Mouse (Mus musculus) splenic B cell, adult 2 months (primary cell): ENCODE data around the gene E2f8.

Source experiments
- DNase-seq: peaks from one replicate; pipeline ENCODE4 v3.0.0-alpha.2; 2011; ENCODE audit warnings: low read depth, low spot score
- H3K27me3 ChIP-seq: 2 replicates; pipeline ENCODE4 v1.6.1; 2012; ENCODE audit warnings: mild to moderate bottlenecking, low read length, moderate library complexity, mixed read lengths; ENCODE audit not compliant: control insufficient read depth, poor library complexity, insufficient read depth, severe bottlenecking
- H3K36me3 ChIP-seq: 2 replicates; pipeline ENCODE4 v1.6.1; 2012; ENCODE audit warnings: mild to moderate bottlenecking, low read length, moderate library complexity, mixed read lengths; ENCODE audit not compliant: control insufficient read depth, poor library complexity, insufficient read depth, severe bottlenecking

The E2f8 gene

DNA sequence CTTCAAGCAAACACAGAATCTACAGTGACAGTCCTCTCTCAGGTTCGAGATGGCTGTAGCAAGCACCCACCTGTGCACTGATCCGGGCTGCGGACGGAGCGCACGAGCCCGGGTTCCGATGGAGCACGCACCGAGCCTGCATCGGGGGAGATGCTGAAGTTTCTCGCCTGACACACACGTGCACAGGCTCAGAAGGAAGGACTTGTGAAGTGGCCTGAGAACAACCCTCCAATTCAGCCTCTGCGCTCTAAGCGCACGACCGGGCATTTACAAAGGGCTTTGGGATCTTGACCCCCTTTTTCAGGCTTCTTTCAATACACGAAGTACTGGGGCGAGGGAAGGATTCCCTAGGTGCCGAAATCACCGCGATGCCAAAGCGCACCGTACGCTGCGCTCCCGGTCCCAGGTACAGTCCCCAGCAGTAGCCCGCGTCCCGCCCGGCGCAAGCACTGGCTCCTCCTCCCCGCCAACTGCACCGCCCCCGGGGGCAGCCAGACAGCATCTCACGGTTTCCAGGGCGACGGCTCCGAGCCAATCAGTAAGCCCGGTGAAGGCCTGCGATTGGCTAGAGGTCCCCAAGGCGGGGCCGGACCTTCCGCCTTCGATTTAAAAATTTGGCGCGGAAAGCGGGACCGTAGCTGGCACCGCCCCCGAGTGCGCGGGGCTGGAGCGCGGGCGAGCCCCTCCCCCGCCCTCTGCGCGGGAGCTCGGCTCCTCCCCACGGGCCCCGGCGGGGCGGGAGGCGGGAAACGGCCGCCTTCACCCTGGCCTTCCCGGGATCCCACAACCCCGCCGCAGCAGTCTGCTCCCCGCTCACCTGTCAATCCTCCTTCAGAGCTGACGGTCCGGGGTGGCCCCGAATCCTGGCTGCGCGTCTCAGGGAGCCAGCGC is 560 bp downstream of the E2f8 start:
- no peaks in the 10 kb centered on the region for H3K36me3 ChIP-seq
- no peaks in the 10 kb centered on the region for H3K27me3 ChIP-seq
- DNase-seq: peak; percentile 97

DNA sequence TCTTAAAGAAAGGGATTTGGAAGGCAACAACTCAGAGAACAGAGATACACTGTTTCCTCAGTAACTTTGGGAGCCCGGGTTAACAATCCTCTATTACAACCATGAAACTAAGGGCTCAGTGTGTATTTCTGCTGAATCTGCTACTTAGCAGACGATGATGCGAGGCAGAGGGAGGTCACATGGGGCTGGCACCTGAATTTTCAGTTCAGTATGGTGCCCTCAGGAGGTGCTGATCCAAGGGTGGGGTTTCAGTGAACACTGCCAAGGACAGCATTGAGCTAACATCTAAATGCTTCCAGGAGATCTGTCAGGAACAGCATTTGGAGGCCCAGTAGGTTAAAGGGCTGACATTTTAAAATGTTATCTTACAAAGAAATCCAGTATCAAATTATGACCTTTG is 1.8 kb downstream of the E2f8 start:
- H3K36me3 ChIP-seq: no peaks in the 10 kb centered on the region
- no peaks in the 10 kb centered on the region for H3K27me3 ChIP-seq
- DNase-seq: no peak

DNA sequence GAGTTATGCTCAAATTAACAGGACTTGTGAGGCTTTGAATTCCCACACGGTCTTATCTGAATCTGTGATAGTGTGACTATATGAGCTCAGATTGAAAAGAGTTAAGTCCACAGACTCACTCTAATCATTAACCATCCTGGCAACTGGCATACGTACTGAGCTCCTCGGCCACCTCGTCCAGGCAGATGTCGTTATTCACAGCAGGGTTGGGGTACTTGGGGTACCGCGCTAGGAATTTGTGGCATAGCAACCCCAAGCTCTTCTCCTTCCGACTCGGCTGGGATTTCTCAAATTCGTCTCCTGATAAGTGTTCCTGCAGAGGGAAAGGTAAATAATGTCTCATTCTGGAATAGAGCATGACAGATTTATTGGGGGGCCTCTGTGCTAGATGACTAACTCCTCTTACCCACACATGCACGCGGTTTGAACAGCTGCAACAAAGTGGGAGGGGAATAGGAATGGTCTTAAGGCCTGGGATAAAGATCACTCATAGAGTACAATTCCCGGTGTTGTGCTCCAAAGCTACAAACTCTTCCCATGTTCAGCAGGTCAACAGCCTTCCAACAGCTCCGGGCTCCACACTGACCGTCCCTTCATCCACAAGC is 3.5 kb downstream of the E2f8 start:
- Histone ChIP-seq H3K36me3 (no peaks in the 10 kb centered on the region), H3K27me3 (no peaks in the 10 kb centered on the region)
- DNase-seq: no peak

DNA sequence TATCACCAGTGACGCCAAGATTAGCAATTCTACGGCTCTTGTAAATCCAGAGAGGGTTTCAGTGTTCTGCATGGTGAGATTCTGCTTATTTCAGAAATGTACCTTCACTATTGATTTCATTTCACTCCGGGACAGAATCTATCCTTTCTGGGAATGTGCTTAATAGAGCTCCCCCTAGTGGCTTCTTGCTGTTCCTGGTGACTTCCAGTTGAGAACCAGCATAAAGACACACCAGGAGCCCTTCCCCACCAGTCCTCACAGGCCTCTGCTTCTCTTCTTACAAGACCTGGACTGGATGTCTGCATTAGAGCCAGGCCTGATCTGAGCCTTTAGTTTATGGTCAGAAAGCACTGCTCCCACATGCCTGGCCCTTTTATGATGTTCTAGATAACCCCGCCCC is 4.9 kb downstream of the E2f8 start:
- peak; percentile 72 for DNase-seq
- no peaks in the 10 kb centered on the region for H3K36me3 ChIP-seq
- H3K27me3 ChIP-seq: no peaks in the 10 kb centered on the region

DNA sequence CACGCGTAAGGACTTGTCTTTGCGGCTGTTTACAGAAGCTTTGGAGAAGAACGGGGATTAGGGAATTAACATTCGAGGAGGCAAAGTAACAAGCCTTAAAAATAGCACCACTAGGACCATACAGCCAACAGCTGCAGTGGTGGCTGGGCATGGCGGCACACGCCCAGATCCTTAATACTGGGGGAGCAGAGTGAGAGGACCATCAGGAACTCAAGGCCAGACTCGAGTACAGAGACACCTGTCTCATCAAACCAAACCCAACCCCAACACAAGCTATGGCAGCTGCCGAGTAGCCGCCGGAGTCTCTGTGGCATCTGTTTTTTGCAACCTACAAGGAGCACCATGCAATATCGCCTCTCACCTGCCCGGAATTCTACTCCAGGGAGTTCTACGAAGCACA is 6.3 kb downstream of the E2f8 start:
- no peak for DNase-seq
- H3K27me3 ChIP-seq: no peaks in the 10 kb centered on the region
- no peaks in the 10 kb centered on the region for H3K36me3 ChIP-seq

DNA sequence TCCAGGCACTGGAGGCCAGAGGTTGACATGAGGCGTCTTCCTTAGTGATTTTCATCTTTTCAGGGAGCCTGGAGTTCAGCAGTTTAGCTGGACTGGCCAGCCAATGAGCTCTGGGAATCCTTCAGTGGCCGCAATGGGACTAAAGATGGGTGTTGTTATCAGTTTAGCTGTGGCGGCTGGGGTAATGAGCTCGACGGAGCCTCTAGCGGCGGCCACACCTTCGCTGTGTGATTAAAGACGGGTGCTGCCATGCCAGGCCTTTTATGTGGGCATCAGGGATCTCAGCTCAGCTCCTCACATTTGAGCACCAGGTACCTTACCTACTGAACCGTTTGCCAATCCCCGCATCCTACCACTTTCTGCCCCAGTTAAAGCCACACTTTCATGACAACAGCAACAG is 10.1 kb downstream of the E2f8 start:
- Histone ChIP-seq H3K36me3 (no peaks in the 10 kb centered on the region), H3K27me3 (no peaks in the 10 kb centered on the region)
- DNase-seq: no peak

DNA sequence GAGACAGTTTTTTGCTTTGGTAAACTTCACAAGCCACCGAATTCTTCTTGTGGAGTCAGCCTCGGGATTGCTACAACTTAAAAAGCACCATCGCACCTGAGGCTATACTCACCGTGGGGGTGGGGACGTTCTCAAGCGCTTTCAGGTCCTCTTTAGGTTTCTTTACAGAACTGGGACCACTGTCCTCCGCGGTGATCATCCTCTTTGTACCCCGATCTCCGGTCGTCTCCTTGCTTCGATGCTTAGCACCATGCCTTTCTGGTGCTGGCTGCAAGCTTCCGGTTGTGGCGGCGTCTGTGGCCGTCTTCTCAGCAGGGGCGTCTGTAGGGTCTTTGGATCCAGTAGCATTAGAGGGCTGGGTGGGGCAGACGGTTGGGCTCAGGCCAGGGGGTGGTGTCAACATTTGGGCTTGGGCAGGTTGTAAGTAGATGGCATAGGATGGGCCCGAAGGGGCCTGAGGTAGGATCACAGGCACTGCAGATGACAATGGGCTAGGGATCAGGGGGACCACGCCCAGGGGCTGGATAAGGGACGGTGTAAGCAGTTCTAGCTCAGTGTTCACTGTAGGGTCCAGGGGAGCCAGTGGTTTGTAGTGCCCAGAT is 10.7 kb downstream of the E2f8 start:
- H3K36me3 ChIP-seq: no peaks in the 10 kb centered on the region
- DNase-seq: no peak
- H3K27me3 ChIP-seq: no peaks in the 10 kb centered on the region

DNA sequence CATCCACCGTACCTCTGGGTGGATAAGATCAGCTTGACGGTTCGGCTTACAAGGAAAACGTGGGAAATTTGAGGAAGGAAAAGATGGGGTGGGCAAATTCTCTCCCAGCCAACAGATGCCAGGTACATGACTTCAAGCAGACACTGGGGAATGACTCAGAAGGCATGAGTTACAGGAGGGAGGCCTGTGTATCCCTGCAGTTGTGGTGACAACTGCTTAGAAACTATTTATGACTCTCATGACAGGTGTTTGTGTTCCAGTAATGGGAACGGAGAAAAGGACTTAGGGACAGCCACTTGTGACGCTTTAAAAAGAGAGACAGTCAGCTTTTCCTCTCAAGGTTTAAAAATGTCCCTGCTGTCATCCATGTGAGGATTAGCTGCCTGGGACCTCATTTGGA is 11.3 kb downstream of the E2f8 start:
- Histone ChIP-seq H3K36me3 (no peaks in the 10 kb centered on the region), H3K27me3 (no peaks in the 10 kb centered on the region)
- no peak for DNase-seq

DNA sequence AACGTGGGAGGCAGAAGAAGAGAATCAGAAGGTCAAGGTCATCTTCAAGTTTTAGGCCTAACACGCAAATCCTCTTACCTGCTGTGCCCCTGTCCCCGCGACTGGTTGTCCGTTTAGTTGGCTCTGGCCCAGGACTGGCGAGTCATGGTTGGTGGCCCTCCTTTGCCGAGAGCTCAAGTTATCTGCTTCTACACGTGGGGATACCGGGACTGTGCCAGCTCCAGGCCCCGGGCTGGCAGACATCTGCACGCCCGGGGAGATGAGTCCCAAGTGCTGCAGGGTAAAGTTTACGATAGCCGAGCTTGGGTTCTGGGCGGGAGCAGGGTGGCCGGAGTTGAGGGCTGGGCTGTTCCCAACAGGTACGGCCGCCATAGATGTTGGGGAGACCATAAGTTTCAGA is 13.8 kb downstream of the E2f8 start:
- no peak for DNase-seq
- Histone ChIP-seq H3K36me3 (no peaks in the 10 kb centered on the region), H3K27me3 (no peaks in the 10 kb centered on the region)

DNA sequence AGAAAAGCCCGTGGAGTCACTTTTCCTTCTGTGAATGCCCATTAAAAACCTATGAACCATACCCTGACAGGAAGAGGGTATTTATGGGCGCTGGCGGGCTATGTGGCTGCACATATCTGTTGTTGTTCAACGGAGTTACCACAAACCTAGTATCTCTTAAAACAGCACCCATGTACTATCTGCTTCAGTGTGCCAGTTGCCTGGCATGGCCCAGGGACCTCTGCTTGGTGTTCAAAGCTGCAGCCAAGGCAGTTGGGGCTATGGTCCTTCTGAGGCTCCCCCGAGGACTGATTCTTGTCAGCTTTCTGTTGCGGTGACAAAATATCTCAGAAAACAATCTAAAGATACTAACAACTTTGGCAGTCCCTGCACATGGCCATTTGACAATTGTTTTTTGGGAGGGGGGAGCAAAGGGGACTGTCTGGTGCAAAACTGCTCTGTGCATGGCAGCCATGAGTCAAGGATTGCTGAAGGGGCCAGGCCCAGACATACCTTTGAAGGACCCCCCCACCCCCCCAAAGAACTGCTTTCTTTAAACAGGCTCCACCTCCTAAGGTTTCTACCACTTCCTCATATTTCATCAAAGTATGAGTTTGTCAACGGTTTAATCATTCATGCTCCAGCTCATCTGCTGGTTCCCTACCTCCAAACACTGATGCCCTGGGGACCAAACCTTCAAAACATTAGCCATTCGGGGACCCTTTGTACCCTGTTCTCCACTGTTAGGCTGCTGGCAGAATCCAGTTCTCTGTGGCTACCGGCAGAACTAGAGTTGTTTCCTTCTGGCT is 16.5 kb downstream of the E2f8 start:
- Histone ChIP-seq H3K36me3 (no peaks in the 10 kb centered on the region), H3K27me3 (no peaks in the 10 kb centered on the region)
- DNase-seq: peak; percentile 26

DNA sequence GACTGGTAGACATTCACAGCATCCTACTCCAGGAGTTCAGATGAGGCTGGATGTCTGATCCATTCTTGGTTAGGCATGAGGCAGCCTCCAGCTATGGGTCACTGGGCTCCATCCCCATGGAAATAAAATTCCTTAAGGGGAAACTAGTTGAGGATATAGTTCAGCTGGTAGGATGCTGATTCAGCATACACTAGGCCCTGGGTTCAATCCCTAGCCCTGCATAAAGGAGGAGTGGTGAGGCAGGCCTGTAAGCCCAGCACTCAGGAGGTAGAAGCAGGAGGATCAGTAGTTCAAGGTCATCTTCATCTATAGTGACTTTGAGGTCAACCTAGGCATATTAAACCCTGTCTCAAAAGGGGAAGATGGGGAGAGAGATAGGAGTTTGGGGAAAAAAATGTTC is 17.2 kb downstream of the E2f8 start:
- DNase-seq: no peak
- no peaks in the 10 kb centered on the region for H3K36me3 ChIP-seq
- H3K27me3 ChIP-seq: no peaks in the 10 kb centered on the region

DNA sequence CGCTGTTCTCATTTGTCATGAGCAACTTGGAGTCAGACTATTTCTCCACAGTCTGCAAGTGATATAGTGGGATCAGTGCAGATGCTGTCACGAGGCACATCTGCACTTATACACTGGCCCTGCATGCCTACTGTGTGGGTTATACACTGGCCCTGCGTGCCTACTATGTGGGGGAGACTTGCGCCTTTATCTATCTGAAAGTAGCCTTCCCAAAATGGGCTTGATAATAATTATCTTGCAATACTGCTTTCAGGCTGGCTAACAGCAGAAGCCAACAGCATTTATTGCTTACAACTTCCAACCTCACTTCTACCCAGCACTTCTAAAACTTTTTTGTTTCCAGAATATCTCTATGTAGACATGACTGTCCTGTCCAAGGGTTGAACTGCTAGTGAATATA is 19.6 kb downstream of the E2f8 start:
- no peaks in the 10 kb centered on the region for H3K36me3 ChIP-seq

DNA sequence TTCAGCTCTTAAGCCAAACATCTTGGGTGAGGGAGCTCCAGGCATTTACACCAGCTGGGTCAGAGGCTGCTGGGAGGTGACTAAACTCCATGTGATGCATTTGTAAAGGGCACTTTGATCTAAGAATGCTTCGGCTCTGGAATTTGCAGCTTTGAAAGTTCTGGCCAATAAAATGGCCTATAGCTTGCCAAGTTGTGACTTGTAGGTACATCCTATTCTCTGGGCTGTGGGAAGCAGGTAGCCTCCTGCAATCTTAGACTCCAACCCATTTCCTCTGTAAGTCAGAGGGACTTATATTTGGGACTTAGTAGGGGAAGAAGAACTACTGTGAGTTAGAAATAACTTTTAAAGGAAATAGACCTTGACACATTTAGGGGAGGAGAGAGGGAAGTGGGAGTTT is 20.4 kb downstream of the E2f8 start:
- Histone ChIP-seq H3K36me3 (no peaks in the 10 kb centered on the region), H3K27me3 (no peaks in the 10 kb centered on the region)
- no peak for DNase-seq

More for the DNA sequence above, 19.6 kb downstream of the E2f8 start:
- no peaks in the 10 kb centered on the region for H3K27me3 ChIP-seq
- DNase-seq: no peak

DNA sequence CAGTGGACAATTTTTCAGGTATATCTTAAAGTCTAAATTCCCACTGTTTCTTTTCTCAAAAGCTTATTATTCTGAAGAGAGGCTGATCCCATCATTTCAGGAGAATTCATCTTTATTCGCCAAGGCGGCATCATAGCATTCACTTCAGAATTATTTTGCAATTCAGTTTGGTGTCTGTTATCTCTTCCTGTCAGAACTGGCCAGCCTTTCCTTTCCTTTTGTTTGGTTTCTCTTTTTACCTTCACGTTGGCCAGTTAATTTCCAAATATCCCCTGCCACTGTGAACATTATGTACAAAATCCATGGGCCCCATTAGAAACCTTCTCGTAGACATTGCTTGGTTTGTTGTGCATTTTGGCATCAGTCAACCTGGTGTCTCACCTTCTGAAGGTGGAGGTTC is 22.0 kb downstream of the E2f8 start:
- H3K27me3 ChIP-seq: no peaks in the 10 kb centered on the region
- DNase-seq: no peak
- no peaks in the 10 kb centered on the region for H3K36me3 ChIP-seq

DNA sequence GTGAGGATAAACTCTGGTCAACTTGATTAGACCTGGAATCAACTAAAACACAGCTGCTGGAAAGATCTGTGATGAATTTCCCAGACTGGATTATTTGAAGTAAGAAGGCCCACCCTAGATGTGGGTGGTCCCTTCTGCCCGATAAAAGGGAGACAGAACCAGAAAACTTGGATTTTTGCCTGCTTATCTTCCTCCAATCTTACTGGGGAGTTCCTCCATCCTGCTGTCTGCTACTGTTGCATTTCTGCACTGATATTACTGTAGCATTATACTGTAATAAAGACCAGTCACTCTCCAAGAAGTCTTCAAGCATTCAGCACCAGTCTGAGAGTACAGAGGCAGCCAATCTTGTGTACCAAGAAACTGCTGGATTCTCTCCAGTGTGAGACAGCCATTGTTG is 23.1 kb downstream of the E2f8 start:
- no peaks in the 10 kb centered on the region for H3K36me3 ChIP-seq
- DNase-seq: no peak

More for the DNA sequence above, 23.1 kb downstream of the E2f8 start:
- H3K27me3 ChIP-seq: no peaks in the 10 kb centered on the region
